Mouse (Mus musculus) lung, embryonic 15.5 days (tissue): ENCODE measurements at regions not wholly inside any gene's neighbourhood (a gene's known extent, or its start where the extent isn't known, plus 50 kb on each side); places are given as distances from the start of the nearest gene placed in this dataset.
"Not testable (repeated sequence)": the region's sequence is repeated elsewhere in the genome, so short reads cannot be mapped to it uniquely, and the experiment has no call there.

Experiments used
- ATAC-seq: fragments of 200-750 bp; cut with Nextera tagmentation; 2 replicates; pipeline ENCODE4 v1.8.0; 2017; ENCODE audit warnings: moderate number of reproducible peaks, borderline replicate concordance; ENCODE audit not compliant: low FRiP score, low TSS enrichment; ENCODE audit errors: extremely low read depth
- H3K27ac ChIP-seq: fragments of 300-500 bp; sonication (generic); 2 replicates; pipeline ENCODE4 v1.5.1; 2015; ENCODE audit warnings: moderate library complexity, mild to moderate bottlenecking, inconsistent platforms
- H3K27me3 ChIP-seq: fragments of 300-500 bp; sonication (generic); 2 replicates; pipeline ENCODE4 v1.6.1; 2015; ENCODE audit warnings: inconsistent platforms
- H3K36me3 ChIP-seq: fragments of 300-500 bp; sonication (generic); 2 replicates; pipeline ENCODE4 v1.6.1; 2015; ENCODE audit warnings: inconsistent platforms
- H3K4me1 ChIP-seq: fragments of 300-500 bp; sonication (generic); 2 replicates; pipeline ENCODE4 v1.6.1; 2015; ENCODE audit warnings: inconsistent platforms
- H3K4me2 ChIP-seq: fragments of 300-500 bp; sonication (generic); 2 replicates; pipeline ENCODE4 v1.6.1; 2015; ENCODE audit warnings: inconsistent platforms, mild to moderate bottlenecking, moderate library complexity
- H3K4me3 ChIP-seq: fragments of 300-500 bp; sonication (generic); 2 replicates; pipeline ENCODE4 v1.5.1; 2015; ENCODE audit warnings: mild to moderate bottlenecking, inconsistent platforms
- H3K9ac ChIP-seq: fragments of 300-500 bp; sonication (generic); 2 replicates; pipeline ENCODE4 v1.6.1; 2015; ENCODE audit warnings: inconsistent platforms
- H3K9me3 ChIP-seq: fragments of 300-500 bp; sonication (generic); 2 replicates; pipeline ENCODE4 v1.6.1; 2016; ENCODE audit warnings: inconsistent platforms
- WGBS: fragments of 180-500 bp; shearing (Covaris S2); methylation state at CpG from one replicate; pipeline ENCODE4 v1.1.7; 2015; 5-methylcytosine and 5-hydroxymethylcytosine counted together

DNA sequence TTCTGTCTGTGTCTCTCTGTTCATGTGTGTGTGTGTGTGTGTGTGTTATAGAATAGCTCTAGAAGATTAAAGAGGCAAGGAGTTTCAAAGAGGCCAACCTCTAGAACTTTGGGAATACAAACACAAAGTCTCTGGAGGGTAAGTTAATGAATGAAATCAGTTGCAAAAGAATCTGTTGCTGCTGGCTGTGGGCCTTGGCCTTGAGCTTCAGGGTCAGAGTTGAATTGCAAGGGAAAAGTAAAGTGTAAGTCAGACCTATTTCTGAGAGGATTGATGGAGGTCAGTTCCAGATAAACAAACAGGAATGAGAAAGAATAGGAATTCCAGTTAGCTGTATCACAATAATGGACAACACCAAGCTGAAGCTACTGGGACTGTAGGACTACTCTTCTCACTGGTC, 250.9 kb downstream of the Gm11232 start:
- H3K9ac ChIP-seq, result no peak overlapping the region
- H3K4me1 ChIP-seq, result no peaks in the 10 kb centered on the region
- no peaks in the 10 kb centered on the region for H3K36me3 ChIP-seq
- no peaks in the 10 kb centered on the region for H3K27me3 ChIP-seq
- H3K4me2 ChIP-seq, result no peak overlapping the region
- H3K27ac ChIP-seq, result no peak overlapping the region
- H3K9me3 ChIP-seq, result no peaks in the 10 kb centered on the region
- no peak for ATAC-seq
- no peak overlapping the region for H3K4me3 ChIP-seq

DNA sequence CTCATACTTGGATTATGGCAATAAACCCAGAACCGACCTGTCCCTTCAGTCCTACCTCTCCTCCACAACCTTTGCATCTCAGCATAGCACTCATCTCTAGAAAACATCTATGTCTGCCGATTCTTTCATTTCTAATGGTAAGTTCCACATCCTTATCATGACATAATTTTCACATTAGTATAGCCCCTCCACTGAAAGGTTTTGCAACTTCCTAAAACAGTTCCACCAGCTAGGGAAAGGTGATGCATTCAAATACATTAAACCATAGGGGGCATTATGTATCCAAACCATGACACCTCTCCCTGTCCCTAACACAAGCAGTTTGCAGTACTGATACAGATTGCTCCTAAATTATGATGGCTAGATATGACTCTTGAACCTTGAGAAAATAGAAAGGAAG, 268.0 kb downstream of the Gm11232 start:
- Histone ChIP-seq H3K36me3 (no peaks in the 10 kb centered on the region), H3K9ac (no peak overlapping the region), H3K4me2 (no peak overlapping the region), H3K27ac (no peak overlapping the region), H3K9me3 (no peaks in the 10 kb centered on the region), H3K4me1 (no peaks in the 10 kb centered on the region), H3K4me3 (no peak overlapping the region), H3K27me3 (no peaks in the 10 kb centered on the region)
- 78% methylated on average over 2 of the region's 2 CpGs for WGBS
- ATAC-seq, result no peak

DNA sequence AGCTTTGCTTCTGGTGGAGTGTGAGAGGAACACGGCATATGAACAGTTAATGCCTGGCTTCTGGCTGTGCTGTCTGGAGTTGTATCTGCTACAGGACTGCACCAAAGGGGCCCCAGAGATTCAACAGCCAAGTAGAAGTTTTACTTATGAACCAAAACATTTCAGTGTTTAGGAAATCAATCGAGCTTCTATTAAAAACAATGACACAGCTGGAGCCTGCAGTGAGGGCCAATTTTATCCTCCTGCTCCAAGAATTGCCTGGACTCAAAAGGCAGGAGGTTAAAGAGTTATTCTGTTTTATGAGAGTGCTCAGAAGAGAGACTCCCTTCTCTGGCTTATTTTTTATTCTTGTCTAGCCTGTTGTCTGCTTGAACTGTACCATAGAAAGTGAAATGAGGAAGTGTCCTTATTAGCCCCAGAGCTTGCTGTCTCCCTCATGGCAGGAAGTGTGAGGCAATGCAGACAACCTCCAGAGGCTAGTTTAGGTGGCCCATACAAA, 269.1 kb downstream of the Gm11232 start:
- Histone ChIP-seq H3K4me3 (no peak overlapping the region), H3K9ac (no peak overlapping the region), H3K27ac (0 out of 2 replicates have a peak overlapping the region, but pooled peaks have one; percentile 13), H3K27me3 (no peaks in the 10 kb centered on the region), H3K36me3 (no peaks in the 10 kb centered on the region), H3K9me3 (no peaks in the 10 kb centered on the region), H3K4me2 (no peak overlapping the region), H3K4me1 (no peaks in the 10 kb centered on the region)
- peak; percentile 72; the same call in 1 of the 2 replicates for ATAC-seq
- 22% methylated on average over 2 of the region's 2 CpGs for WGBS

DNA sequence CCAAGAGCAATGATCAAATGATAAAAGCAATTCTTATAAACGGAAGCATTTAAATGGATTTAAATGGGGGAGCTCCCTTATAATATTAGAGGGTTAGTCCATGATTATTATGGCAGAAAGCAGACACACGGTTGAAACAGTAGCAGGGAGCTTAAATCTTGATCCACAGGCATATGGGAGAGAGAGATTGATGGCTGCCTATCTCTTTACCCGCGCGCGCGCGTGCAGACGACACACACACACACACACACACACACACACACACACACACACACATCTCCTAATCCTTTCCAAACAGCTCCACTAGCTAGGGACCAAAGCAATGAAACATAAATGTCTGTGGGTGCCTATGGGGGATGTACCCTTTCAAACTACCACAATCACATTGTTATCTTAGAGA, 269.7 kb downstream of the Gm11232 start:
- Histone ChIP-seq H3K4me2 (no peak overlapping the region), H3K27me3 (no peaks in the 10 kb centered on the region), H3K4me3 (no peak overlapping the region), H3K36me3 (no peaks in the 10 kb centered on the region), H3K4me1 (no peaks in the 10 kb centered on the region), H3K9me3 (no peaks in the 10 kb centered on the region), H3K27ac (no peak overlapping the region), H3K9ac (no peak overlapping the region)
- WGBS, result 79% methylated on average over 9 of the region's 9 CpGs
- ATAC-seq, result no peak

DNA sequence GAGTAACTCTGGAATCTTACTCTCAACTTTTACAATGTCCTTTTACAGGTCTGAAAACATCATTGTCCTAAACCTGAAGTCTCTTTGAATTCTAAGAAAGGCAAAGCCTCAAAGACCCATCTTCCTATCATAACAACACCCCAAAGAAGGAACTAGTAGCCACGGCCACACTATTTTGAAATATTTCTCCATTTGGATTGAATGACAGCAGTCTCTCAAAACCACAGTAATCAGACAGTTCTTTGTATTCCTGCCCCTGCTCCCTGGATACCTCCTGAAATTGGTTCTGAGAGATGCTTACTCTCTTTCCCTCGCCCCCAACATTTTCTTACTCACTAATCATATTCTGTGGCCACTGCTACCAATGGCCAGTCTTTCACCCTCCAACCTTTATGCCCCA, 276.8 kb downstream of the Gm11232 start:
- H3K4me3 ChIP-seq, result no peak overlapping the region
- no peak overlapping the region for H3K9ac ChIP-seq
- H3K9me3 ChIP-seq, result no peaks in the 10 kb centered on the region
- H3K36me3 ChIP-seq, result no peaks in the 10 kb centered on the region
- no peak overlapping the region for H3K4me2 ChIP-seq
- H3K4me1 ChIP-seq, result no peaks in the 10 kb centered on the region
- 71% methylated on average over 2 of the region's 2 CpGs for WGBS
- H3K27ac ChIP-seq, result no peak overlapping the region
- ATAC-seq, result no peak
- 0 out of 2 replicates have a peak, but pooled peaks cover 3% of the 10 kb centered on the region for H3K27me3 ChIP-seq

DNA sequence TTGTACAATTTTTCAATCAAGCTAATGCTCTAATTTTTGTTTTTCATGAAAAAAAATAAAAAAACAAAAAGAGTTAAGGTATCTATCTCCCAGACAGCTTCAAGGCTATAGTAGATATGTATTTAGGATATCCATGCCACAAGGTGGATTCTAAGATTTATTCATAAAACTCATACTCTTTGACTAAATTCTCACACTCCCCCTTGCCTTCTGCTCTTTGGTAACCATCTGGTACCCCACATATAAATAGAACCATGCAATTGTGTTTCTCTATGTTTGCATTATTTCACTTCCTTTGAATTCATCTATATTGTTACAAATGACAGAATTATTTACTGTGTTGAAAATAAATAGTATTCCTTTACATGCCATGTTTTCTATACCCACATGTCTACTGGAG, 287.2 kb downstream of the Gm11232 start:
- ATAC-seq, result no peak
- Histone ChIP-seq H3K27ac (no peak overlapping the region), H3K36me3 (no peaks in the 10 kb centered on the region), H3K4me1 (no peaks in the 10 kb centered on the region), H3K4me2 (no peak overlapping the region), H3K9me3 (no peaks in the 10 kb centered on the region), H3K4me3 (no peak overlapping the region), H3K9ac (no peak overlapping the region), H3K27me3 (no peaks in the 10 kb centered on the region)

DNA sequence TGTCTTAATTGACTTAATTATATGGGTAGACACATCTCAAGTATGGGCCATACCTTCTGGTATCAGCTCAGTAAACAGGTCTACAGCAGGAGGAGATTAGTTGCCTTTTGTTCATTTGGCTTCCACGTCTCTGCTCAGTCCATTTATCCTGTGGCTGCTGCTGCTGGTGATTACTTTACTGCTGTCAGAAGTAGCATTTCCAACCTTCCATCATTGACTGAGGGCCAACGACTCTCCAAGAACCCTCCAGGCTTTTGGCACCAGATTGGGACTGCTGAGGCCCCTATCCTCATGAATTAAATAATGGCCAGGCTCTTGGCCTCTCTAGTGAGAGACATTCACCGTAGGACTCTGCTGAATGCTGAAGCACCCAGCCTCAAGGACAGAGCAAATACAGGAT, 303.0 kb downstream of the Gm11232 start:
- Histone ChIP-seq H3K36me3 (no peaks in the 10 kb centered on the region), H3K4me2 (no peak overlapping the region), H3K4me1 (no peaks in the 10 kb centered on the region), H3K4me3 (no peak overlapping the region), H3K27ac (no peak overlapping the region), H3K9me3 (no peaks in the 10 kb centered on the region), H3K27me3 (no peaks in the 10 kb centered on the region), H3K9ac (no peak overlapping the region)
- 37% methylated on average over 3 of the region's 3 CpGs for WGBS
- ATAC-seq, result no peak

DNA sequence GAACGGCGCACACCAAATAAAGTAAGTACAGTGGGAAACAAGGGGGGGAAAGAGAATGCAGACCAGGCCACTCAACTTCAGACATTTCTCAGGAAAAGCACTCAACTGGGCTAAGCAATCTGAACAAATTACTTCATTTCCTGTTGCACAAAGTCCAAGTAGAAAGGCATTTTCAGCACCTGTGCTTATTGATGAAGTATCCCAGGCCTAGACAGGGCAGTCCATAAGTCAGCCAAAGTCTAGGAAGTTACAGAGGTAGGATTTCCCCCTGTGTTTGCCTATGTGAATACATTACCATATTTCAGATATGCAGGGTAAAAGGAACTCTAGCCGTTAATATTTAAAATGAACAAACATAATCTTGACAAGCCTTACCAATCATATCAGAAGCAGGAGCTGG, 304.3 kb downstream of the Gm11232 start:
- Histone ChIP-seq H3K36me3 (no peaks in the 10 kb centered on the region), H3K27ac (no peak overlapping the region), H3K27me3 (no peaks in the 10 kb centered on the region), H3K4me3 (no peak overlapping the region), H3K4me2 (no peak overlapping the region), H3K9ac (no peak overlapping the region), H3K4me1 (no peaks in the 10 kb centered on the region), H3K9me3 (no peaks in the 10 kb centered on the region)
- no peak for ATAC-seq
- 40% methylated on average over 3 of the region's 3 CpGs for WGBS

DNA sequence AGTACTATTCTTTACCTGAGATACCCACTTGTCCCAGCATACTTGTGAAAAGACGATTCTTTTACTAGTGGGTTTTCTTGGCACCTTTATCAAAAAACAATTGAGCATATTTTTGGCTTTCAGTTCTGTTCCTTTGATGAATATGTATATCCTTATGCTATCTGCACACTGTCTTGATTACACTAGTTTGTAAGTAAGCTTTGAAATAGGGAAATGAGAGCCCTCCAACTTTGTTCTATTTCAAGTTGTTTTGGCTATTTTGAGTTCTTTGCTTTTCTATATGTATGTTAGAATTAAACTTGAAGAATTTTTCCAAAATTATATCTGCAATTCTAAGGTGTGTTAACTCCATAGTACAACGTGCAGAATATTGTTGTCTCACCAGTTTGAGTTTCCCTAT, 311.3 kb downstream of the Gm11232 start:
- Histone ChIP-seq H3K27ac (no peak overlapping the region), H3K36me3 (no peaks in the 10 kb centered on the region), H3K27me3 (no peaks in the 10 kb centered on the region), H3K4me1 (no peaks in the 10 kb centered on the region), H3K4me3 (no peak overlapping the region), H3K4me2 (no peak overlapping the region), H3K9ac (no peak overlapping the region), H3K9me3 (no peaks in the 10 kb centered on the region)
- no peak for ATAC-seq
- WGBS, result 76% methylated on average over 2 of the region's 2 CpGs

DNA sequence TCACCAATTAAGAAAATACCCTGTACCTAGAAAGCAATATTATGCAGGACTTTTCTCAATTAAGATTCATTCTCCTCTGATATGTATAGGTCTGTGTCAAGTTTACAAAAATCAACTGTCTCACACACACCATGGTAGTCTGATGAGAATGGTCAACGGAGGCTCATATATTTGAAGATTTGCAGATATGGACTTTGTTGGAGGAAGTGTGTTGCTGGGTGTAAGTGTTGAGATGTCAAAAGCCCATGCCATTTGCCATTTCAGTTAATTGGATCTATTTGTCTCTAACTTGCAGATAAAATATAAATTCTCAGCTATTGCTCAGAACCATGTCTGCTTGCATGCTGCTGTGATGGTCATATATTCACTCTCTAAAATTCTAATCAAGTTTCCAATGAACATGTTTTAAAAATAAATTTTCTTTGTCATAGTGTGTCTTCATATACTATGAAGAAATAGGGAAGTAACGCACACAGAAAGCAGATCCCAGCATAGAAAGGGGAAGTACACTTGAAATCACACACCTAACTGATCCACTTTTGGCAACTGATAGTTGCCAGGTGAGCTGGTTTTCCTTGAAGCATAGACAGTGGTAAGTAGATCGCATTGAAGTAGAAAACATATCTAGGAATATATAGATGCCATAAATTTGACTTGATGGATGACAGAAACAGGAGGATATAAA, 326.4 kb downstream of the Gm11232 start:
- H3K4me2 ChIP-seq, result no peak overlapping the region
- no peaks in the 10 kb centered on the region for H3K9me3 ChIP-seq
- WGBS, result 87% methylated on average over 3 of the region's 3 CpGs
- no peak overlapping the region for H3K9ac ChIP-seq
- H3K27ac ChIP-seq, result no peak overlapping the region
- H3K4me1 ChIP-seq, result no peaks in the 10 kb centered on the region
- no peak for ATAC-seq
- no peak overlapping the region for H3K4me3 ChIP-seq
- no peaks in the 10 kb centered on the region for H3K27me3 ChIP-seq
- H3K36me3 ChIP-seq, result no peaks in the 10 kb centered on the region

DNA sequence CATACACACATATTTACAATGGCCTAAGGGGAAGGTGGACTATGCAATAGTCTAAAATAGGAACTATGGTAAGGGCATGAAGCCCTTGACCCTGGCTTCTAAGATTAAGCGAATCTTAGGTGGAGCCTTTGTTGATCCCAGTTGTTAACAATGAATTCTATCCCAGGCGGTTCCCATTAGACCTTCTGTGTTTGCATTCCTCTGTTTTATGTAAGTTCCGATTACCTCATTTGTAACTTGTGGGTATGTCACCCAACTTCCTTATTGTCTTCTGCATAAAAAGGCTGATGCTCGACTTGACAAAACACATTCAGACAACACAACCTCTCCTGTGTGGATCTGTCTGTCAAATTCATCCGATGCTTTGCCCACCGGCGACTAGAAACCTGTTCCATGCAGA, 335.6 kb downstream of the Gm11232 start:
- H3K9ac ChIP-seq, H3K27ac ChIP-seq, H3K4me3 ChIP-seq, H3K9me3 ChIP-seq, H3K4me2 ChIP-seq, H3K36me3 ChIP-seq, ATAC-seq, H3K4me1 ChIP-seq, H3K27me3 ChIP-seq: not testable (repeated sequence)
- 89% methylated on average over 7 of the region's 7 CpGs for WGBS

DNA sequence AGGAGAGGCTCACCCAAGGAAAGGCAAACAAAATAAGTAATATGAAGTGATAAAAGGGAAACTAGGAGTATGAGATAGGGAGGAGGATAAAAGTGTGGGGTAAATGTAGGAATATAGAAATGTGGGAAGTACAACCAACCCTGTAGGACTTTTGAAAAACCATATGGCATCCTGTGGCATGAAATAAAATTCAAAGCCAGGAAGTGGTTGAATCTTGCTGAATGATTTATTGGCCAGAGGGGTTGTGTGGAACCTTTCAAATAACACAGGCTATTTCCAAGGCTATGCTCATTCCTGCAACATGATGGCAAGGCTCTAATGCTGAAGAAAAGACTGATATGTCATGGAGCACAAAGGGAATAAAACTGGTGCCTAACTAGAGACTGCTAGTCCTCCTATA, 347.9 kb downstream of the Gm11232 start:
- Histone ChIP-seq H3K4me2 (no peak overlapping the region), H3K36me3 (no peaks in the 10 kb centered on the region), H3K4me3 (no peak overlapping the region), H3K27me3 (no peaks in the 10 kb centered on the region), H3K27ac (no peak overlapping the region), H3K9ac (no peak overlapping the region), H3K4me1 (no peaks in the 10 kb centered on the region), H3K9me3 (no peaks in the 10 kb centered on the region)
- ATAC-seq, result no peak

DNA sequence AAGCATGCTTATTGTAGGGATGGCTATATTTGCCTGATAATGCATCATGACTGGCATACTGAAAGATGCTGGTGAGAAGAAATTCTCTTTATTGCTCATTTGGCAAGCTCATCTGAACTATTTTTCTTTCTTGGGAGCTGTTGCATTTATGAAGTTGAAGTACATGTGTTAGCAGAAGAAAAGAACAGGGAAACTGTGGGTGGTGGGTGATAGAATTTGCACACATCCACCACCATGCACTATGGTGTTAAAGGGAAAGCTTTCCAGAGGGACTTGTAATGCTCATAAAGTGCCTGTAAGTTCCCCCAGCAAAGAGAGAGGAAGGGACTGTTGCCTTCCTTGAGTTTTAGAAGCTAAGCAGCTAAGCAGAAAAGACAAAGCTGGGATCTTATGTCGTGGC, 367.3 kb downstream of the Gm11232 start:
- Histone ChIP-seq H3K4me3 (no peak overlapping the region), H3K4me2 (no peak overlapping the region), H3K9ac (no peak overlapping the region), H3K36me3 (no peaks in the 10 kb centered on the region), H3K9me3 (no peaks in the 10 kb centered on the region), H3K4me1 (no peaks in the 10 kb centered on the region), H3K27ac (no peak overlapping the region), H3K27me3 (no peaks in the 10 kb centered on the region)
- ATAC-seq, result no peak
- 84% methylated on average over 1 of the region's 1 CpGs for WGBS
